Mouse (Mus musculus): ENCODE measurements at regions not wholly inside any gene's neighbourhood (a gene's known extent, or its start where the extent isn't known, plus 50 kb on each side); places are given as distances from the start of the nearest gene placed in this dataset.
"Not testable (repeated sequence)": the region's sequence is repeated elsewhere in the genome, so short reads cannot be mapped to it uniquely, and the experiment has no call there.

DNA sequence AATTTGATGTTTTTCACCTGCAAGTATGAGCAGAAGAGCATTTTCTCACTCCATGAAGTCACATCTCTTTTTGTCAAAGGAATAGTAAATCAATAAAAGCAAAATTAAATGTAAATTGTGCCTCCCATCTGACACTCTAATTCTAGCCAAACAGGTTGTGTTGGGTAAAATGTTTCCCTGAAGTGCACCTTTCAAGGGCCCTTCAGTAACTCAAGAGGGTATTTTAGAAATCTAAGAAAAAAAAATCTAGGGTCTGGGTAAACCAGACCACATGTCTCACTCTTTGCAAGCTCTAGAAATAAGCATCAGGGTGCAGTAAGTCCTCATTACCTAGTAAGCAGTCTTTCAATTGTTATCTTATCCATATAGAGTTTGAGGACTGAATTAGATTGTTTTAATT, 521.2 kb downstream of the Serpinb8 start:
- no peak for DNase-seq (ENCODE audit: low read depth, low spot score)

DNA sequence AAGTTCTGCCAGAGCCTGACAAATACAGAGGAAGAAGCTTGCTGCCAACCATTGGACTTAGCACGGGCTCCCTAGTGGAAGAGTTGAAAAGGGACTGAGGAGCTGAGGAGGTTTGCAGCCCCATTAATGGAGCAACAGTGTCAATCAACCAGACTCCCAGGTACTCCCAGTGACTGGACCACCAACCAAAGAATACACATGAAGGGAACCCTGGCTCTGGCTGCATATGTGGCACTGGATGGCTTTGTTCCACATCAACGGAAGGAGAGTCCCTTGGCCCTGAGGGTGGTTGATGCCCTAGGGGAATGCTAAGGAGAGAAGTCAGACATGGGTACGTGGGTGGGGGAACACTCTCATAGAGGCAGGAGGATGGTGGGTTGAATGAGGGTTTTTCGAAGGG, 537.6 kb downstream of the Serpinb8 start:
- no peak for DNase-seq (ENCODE audit: low read depth, low spot score)

DNA sequence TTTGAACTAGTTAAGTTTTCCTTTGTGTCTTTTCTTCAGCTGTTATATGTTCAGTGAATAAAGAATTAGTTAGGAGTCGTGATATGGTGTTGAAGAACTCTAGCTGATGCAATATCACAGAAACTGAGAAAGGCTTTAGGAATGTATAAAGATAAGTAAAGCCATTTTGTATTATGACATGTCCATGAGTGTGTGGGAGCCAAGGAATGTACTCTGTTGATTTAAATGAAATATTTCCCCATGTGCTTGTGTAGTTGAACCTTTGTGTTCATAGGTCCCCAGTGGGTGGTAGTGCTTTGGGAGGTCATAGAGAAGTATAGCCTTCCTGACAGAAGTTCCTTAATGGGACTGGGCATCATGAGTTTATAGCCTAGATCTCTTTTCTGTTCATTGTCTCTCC, 542.2 kb downstream of the Serpinb8 start:
- DNase-seq (ENCODE audit: low read depth, low spot score) = no peak

DNA sequence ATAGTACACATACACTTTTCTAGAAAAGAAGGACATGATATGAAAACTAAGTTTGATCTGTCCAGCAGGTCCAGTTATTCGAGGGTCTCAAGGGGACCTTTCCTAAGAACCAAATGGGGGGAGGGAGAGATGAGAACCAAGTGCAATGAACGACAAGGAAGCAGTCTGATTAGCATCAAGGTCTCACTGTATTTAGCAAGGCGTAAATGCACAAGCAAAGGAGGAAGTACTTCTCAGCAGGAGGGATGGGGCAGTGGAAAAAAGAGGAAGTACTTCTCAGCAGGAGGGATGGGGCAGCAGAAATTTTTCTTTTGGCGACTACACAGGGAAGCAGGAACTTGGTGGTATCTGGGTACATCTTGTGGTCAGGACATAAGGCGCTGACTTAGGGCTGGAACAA, 545.5 kb downstream of the Serpinb8 start:
- not testable (repeated sequence) for DNase-seq (ENCODE audit: low read depth, low spot score)

DNA sequence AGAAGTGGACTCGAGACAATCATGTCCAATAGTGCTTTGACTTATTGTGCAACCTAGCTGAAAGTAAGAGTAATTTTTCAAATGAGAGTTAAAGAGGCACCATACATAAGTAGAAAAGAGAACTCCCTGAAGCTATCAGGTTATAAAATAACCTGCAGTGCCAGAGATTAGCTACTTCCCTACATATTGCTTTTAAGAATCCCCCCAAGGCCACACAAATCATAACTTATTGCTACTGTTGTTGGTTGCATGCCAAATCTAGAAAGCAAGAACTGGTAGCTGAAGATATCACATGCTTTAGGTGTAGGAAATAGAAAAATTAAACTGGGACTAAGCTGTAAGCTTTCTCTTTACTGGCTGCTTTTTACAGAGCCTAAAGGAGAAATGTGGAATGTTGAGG, 554.3 kb downstream of the Serpinb8 start:
- DNase-seq (ENCODE audit: low read depth, low spot score) = no peak

DNA sequence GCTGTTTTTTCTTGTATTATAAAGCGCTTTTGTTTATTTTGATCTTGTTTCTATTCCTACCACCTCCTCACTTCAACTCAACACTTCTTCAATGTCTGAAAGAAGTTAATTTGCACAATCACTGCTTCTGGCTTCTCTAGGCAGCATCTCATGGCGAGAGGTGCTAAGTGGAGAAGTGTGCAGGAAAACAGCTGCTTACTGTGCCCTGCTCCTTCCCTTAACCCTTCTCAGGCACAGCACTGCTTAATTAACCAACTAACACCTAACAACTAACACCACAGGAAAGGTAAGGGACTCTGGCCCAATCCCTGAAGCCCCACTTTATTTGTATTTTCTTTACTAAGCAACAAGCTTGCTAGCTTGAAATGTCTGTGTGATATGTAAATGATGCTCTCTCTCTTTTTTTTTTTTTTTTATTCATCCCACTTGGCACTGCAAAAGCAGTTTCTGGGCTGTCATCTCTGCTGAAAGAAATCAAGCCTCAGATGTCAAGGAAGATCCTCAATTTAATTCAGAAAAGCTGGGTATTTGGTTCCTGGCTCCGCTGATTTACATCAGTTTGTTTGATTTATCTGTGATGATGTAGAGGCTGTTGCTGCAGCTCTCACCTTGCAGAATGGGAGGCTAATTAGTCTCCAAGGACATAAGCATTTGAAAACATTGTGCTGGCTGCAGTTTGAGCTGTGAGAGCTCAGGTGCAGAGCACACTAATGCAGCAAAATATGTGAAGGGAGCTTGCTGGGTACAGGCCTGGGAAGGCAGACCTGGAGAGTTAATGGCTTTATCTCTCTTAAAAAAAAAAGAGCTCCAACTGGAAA, 591.8 kb downstream of the Serpinb8 start:
- no peak for DNase-seq (ENCODE audit: low read depth, low spot score)

DNA sequence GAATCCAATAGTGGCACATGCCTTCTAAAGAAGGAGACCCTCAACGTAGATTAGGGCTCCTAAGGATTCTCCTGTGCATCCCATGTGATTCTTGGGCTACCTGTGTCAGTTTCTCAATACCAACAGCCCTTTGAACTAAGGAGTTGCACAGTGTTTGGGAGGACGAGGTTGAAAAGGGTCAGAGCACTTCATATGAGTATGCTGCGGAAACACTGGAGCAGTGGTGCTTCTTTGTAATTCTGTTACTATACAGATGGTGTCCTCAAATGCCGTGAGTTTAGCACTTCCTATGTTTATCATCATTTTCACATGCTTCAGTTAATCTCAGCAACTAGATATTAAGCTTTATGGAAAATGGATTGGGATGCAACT, 592.3 kb downstream of the Serpinb8 start:
- DNase-seq (ENCODE audit: low read depth, low spot score) = no peak

DNA sequence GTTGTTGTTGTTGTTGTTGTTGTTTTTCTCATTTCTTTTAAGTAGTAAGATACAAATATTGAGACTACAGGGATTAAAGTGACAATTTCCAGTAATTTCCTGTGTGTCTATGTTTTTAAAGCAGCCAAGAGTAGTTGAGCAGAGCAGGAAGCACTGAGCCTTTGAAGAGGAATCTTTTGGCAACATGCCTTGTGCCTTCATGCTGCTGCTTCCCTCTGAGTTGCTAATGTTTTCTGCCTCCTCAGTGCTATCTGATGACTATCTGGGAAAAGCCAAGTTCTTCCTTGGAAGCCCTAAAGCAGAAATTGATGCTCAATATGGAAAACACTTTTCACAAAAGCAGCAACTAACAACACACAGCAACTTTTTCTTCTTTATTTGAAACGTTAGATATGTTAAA, 634.2 kb downstream of the Serpinb8 start:
- DNase-seq (ENCODE audit: low read depth, low spot score) = no peak

DNA sequence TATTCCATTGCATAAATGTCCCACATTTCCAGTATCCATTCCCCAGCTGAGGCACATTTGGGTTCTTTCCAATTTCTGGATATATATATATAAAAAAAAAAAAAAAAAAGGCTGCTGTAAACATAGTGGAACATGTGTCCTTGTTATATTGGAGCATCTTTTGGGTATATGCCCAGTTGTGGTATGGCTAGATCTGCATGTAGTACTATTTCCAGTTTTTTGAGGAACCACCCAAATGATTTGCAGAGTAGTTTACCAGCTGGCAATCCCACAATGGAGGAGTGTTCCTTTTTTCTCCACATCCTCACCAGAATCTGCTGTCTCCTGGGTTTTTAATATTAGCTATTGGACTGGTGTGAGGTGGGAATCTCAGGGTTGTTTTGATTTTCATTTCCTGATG, 650.3 kb downstream of the Serpinb8 start:
- no peak for DNase-seq (ENCODE audit: low read depth, low spot score)

DNA sequence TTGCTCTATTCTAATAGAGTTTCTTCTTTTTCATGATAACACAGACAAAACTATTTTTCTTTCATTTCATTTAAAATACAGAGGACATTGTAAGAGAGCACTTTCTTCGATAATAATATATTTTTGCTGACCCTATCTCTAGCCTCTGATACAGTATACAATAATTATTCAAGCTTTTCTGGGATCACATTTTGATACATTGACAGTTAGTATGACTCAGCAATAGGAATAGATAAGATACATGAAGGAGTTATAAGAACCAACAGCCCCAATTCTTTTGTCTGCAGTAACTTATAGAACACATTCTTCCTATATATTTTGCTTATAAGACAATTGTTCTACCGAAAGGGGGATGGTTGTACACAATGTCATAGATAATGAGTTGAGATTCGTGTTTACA, 665.3 kb downstream of the Serpinb8 start:
- DNase-seq (ENCODE audit: low read depth, low spot score) = no peak

DNA sequence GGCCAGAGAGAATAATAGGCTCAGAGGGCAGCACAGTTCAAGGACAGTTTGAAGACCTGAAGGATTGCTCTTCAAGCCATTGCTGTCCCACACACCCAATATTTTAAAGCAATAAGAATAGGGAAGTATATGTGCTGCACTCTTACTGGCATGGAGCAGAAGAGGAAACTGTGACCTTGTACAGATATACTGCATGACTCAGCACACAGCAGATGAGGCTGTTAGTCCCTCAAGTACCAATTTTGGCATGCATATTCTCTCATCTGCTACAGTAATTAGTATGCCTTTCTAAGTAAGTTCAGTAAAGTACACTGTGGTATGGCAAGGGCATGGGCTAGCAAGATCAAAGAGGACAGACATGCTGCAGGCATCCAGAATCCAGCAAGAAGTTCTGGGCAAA, 669.5 kb downstream of the Serpinb8 start:
- DNase-seq (ENCODE audit: low read depth, low spot score) = no peak

DNA sequence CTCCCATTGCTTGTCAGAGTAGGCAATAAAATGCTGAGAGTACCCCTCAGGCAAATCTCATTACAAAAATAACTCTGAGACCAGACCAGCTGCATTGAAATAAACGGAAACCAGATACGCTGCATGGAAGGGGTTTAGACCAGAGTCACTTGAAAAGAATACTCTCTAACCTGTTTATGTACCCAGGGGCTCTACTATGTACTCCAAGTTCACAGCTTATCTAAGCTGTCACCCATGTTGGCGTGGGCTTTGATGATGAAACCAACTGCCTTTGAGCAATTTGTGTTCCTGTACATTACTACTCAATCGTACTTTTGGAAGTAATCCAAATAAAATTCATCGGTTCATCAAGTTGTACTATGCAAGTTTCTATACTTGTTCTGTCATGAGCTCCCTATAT, 692.3 kb downstream of the Serpinb8 start:
- no peak for DNase-seq (ENCODE audit: low read depth, low spot score)

DNA sequence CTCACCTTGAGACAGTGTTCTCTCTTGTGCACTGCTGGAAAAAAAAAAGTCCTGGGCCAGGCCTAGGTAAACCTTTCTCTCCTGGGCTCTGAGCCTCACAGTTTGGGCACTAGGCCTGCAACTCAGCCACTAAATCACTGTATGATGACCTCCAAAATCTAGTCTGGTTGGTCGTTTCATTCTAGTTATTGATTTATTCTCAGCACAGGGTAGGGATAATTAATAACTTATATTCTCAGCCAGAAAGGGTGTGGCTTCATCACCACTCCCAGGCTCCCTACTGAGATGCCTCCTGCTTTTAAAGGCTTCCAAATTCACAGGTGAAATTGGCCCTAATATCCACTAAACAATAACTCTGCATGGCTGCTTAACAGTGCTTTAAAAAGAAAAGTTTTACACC, 696.8 kb downstream of the Serpinb8 start:
- DNase-seq (ENCODE audit: low read depth, low spot score) = no peak
